Mouse (Mus musculus) bone marrow macrophage, adult 2 months (primary cell): ENCODE data around the gene Ccdc174.

Experiments used
- CTCF ChIP-seq: IDR thresholded peaks from 2 replicates; pipeline ENCODE4 v1.5.1; 2012; ENCODE audit warnings: low read depth, mild to moderate bottlenecking, low read length, moderate library complexity
- POLR2A ChIP-seq: IDR thresholded peaks from 2 replicates; pipeline ENCODE4 v1.6.1; 2012; ENCODE audit warnings: mild to moderate bottlenecking, low read depth, low read length, borderline replicate concordance

GRCm38 (mm10) chr6:91832863-91833440 lies 44.9 kb upstream of the Ccdc174 start:
- TF ChIP-seq POLR2A (no peak), CTCF (no peak)
